Mouse (Mus musculus): ENCODE measurements around the gene Khdc3. TPM values are rescaled to one million over a fixed set of nuclear protein-coding genes. Genes with fewer than 3 reads are reported as not detected.
"Not testable (repeated sequence)": the region's sequence is repeated elsewhere in the genome, so short reads cannot be mapped to it uniquely, and the experiment has no call there.

Gene Khdc3
- polyA plus RNA-seq, 1 experiment from 2014 or later: 0.26 TPM

DNA sequence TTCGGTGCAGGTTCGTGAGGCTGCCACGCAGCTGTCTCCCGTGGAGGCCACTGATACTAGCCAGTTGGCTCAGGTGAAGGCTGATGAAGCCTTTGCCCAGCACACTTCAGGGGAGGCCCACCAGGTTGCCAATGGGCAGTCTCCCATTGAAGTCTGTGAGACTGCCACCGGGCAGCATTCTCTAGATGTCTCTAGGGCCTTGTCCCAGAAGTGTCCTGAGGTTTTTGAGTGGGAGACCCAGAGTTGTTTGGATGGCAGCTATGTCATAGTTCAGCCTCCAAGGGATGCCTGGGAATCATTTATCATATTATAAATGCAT, 2.2 kb downstream of the Khdc3 start:
- H3K27me3 ChIP-seq (replicated peaks; ENCODE audit: low read depth, poor library complexity, severe bottlenecking): peaks cover 57% of the 10 kb centered on the region

DNA sequence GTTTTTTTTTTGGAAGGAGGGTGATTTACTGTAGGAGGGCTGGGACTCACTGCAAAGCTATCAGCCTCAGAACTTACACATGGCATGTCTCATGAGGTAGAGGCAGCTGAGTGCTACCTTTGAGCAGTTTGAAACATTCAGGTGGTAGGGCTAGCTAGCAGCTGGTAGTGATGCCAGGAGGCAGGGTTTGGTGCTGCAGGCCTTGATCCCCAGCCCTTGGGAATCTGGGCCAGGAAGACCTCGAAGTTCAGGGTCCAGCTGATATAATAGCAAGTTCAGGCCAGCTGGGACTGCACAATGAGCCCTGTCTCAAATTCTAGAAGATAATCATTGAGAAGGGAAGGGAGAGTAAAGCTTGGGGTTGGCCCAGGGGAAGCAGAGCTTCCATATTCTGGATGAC, 3.5 kb downstream of the Khdc3 start:
- peaks cover 12% of the 10 kb centered on the region for H3K4me1 ChIP-seq
- DNase-seq (ENCODE audit: low spot score): no peak
- WGBS: 60% methylated on average over 1 of the region's 1 CpGs
- no peaks in the 10 kb centered on the region for H3K36me3 ChIP-seq (replicated peaks)
- no peaks in the 10 kb centered on the region for H3K9me3 ChIP-seq
- H3K4me3 ChIP-seq: no peak overlapping the region
- H3K27ac ChIP-seq (replicated peaks): no peak overlapping the region
- peaks cover 57% of the 10 kb centered on the region for H3K27me3 ChIP-seq (replicated peaks; ENCODE audit: low read depth, poor library complexity, severe bottlenecking)

More for the DNA sequence above, 2.2 kb downstream of the Khdc3 start:
- Histone ChIP-seq H3K9me3 (no peaks in the 10 kb centered on the region), H3K4me3 (peak overlapping the region; percentile 64), H3K36me3 (replicated peaks) (no peaks in the 10 kb centered on the region), H3K4me1 (peaks cover 12% of the 10 kb centered on the region), H3K27ac (replicated peaks) (peak overlapping the region; percentile 83; the same call in 1 of the 2 replicates)
- WGBS: 50% methylated on average over 5 of the region's 5 CpGs
- DNase-seq (ENCODE audit: low spot score): no peak

DNA sequence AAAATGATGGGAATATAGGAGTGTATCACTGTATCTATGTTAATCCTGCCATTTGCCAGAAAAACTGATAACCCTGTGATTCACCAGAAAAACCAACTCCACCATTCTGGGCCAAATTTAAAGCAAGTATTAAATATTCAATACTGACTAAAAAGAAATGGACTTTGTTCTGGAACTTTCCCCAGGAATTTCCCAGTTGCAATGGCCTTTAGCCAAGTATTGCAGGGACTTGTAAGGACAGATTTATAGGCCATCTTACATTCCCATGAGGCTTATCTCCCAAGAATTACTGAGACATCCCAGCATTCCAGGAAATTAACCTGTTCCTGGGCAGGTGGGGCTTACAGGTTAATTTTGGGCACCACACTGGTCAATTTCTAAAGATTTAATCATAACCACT, 4.1 kb downstream of the Khdc3 start:
- Histone ChIP-seq H3K4me3 (no peak overlapping the region), H3K27ac (replicated peaks) (no peak overlapping the region), H3K36me3 (replicated peaks) (no peaks in the 10 kb centered on the region), H3K9me3 (no peaks in the 10 kb centered on the region), H3K27me3 (replicated peaks; ENCODE audit: low read depth, poor library complexity, severe bottlenecking) (peaks cover 57% of the 10 kb centered on the region), H3K4me1 (peaks cover 12% of the 10 kb centered on the region)
- DNase-seq (ENCODE audit: low spot score): no peak

DNA sequence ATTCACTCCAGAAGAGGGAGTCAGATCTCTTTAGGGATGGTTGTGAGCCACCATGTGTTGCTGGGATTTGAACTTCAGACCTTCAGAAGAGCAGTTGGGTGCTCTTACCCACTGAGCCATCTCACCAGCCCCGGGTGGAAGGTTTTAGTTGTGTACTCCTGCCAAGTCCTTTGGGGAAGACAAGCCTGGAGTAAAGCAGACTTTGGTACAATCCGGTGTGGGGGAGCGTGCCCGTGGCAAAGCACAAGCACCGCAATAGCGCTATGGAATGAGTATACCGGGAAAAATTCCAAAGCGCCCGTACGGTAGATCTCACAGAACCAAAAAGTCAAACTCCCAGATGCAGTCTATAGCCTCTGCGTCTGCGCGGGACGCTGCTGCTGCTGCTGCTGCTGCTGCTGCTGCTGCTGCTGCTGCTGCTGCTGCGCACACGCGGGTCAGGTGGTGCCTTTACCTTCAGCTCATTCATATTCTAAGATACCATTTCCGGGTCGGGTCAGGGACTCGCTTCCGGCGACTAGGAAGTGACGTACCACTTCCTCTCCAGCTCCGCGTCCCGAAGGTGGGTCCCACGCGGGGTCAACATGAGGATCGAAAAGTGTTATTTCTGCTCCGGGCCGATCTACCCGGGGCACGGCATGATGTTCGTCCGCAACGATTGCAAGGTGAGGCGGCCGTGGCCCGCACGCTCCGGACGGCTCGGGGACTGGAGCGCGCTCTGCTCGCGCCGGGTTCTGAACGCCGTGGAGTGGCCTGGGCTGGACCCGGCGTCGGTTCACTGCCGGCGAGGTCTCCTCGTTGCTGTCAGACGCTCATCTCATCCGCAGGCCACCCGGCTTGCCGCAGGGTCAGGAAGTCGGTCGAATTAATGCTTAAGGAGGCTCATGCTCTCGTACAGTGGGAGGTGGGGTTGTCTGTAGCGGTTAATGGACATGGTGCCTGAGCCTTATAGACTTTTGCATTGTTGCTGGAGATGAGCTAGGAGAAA, 11.6 kb downstream of the Khdc3 start, which contains the start of gene Rsl24d1:
Gene Rsl24d1 (plus strand): TSS at position 508 of the 988 bp plus-strand sequence.
- no peaks in the 10 kb centered on the region for H3K27me3 ChIP-seq (replicated peaks; ENCODE audit: low read depth, poor library complexity, severe bottlenecking)
- DNase-seq (ENCODE audit: low spot score): peak; percentile 90
- H3K36me3 ChIP-seq (replicated peaks): peaks cover 33% of the 10 kb centered on the region
- H3K4me3 ChIP-seq: peak within 1 kb of the TSS; percentile 95
- no peaks in the 10 kb centered on the region for H3K9me3 ChIP-seq
- peaks cover 11% of the 10 kb centered on the region for H3K4me1 ChIP-seq
- H3K27ac ChIP-seq (replicated peaks): peak within 1 kb of the TSS; percentile 87
- WGBS: under 1% methylated on average over 64 of the region's 64 CpGs

DNA sequence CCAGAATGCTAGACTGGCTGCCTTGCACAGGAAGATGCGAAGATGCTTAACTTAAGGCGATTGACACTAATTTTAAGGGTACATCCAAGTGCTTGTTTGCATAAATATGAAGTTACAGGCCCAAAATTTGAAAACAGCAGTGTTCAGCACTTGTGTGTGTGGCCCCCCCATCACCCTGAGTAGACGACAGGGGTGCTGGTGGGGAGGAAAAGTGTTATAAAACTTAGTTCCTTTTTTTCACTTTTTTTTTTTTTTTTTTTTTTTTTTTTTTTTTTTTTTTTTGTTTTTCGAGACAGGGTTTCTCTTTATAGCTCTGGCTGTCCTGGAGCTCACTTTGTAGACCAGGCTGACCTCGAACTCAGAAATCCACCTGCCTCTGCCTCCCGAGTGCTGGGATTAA, 15.1 kb downstream of the Khdc3 start:
- H3K36me3 ChIP-seq (replicated peaks): peaks cover 67% of the 10 kb centered on the region
- 89% methylated on average over 6 of the region's 6 CpGs for WGBS

DNA sequence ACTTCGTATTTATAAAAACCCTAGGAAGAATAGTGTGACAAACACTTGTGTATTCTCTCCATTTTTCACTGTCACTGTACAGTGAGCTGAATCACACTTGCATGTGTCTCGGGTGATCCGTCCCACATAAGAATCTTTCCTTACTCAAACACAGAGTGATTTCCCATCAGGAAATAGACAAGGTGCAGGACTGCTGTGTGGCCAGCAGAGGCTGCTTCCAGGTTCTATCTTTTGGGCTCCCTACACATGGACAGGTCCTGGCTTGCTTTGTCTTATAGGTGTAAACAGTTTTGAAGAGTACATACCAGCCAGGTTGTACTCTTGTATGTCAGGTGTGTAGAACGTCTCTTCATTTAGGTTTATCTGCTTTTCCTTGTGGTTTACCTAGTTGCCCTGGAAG, 16.4 kb downstream of the Khdc3 start:
- WGBS: 88% methylated on average over 4 of the region's 4 CpGs
- H3K27ac ChIP-seq (replicated peaks): no peak overlapping the region
- H3K9me3 ChIP-seq: no peaks in the 10 kb centered on the region
- no peaks in the 10 kb centered on the region for H3K27me3 ChIP-seq (replicated peaks; ENCODE audit: low read depth, poor library complexity, severe bottlenecking)
- no peak for DNase-seq (ENCODE audit: low spot score)
- H3K36me3 ChIP-seq (replicated peaks): peaks cover 80% of the 10 kb centered on the region
- H3K4me3 ChIP-seq: no peak overlapping the region
- peaks cover 7% of the 10 kb centered on the region for H3K4me1 ChIP-seq

More for the DNA sequence above, 15.1 kb downstream of the Khdc3 start:
- DNase-seq (ENCODE audit: low spot score); H3K27ac ChIP-seq (replicated peaks); H3K4me3 ChIP-seq; H3K9me3 ChIP-seq; H3K27me3 ChIP-seq (replicated peaks; ENCODE audit: low read depth, poor library complexity, severe bottlenecking): not testable (repeated sequence)
- peaks cover 11% of the 10 kb centered on the region for H3K4me1 ChIP-seq

DNA sequence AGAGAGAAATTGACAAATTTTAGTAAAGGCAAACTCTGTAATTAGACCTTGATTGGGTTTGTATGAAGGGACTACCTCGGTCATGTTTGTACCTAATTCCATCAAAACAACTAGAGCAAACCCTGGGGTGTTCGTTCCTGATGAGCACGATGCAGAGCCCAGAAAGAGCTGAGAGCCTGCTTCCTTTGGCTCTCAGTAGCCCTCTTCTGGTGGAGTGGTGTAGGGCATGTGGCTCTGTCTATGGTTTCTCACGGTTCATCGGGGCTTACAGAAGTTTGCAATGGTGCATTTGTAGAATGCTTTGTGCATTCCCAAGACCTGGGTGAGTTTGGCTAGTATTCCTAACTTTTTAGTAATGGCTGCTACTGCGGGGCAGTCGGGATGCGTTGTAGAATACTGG, 20.1 kb downstream of the Khdc3 start:
- no peak overlapping the region for H3K4me3 ChIP-seq
- DNase-seq (ENCODE audit: low spot score): no peak
- WGBS: 78% methylated on average over 8 of the region's 8 CpGs
- H3K4me1 ChIP-seq: no peaks in the 10 kb centered on the region
- peaks cover 98% of the 10 kb centered on the region for H3K36me3 ChIP-seq (replicated peaks)
- H3K9me3 ChIP-seq: no peaks in the 10 kb centered on the region
- no peaks in the 10 kb centered on the region for H3K27me3 ChIP-seq (replicated peaks; ENCODE audit: low read depth, poor library complexity, severe bottlenecking)
- no peak overlapping the region for H3K27ac ChIP-seq (replicated peaks)

DNA sequence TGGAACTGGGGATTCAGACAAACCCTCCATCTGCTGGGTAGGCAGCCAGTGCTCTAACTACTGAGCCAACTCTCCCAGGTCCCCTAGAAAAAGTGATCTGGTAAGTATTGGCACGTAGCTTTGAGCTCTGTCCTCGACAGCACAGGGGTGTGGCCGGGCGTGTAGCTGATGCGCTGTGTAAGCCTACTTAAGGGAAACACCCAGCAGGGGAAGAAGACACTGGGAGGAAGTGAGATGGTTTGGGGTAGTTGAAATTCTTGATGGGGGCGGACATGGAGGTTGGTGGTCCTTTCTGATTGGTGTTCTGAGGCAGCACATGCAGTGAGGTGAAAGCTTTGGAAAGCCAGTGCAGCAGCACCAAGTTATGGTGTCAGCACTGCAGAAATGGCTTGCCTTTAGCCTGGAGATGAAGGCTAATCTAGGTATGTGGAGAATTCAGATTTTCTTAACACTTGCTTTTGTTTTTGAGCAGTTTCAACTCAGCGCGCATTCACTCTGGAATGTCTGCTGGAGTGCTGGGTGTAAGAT, 23.5 kb downstream of the Khdc3 start:
- Histone ChIP-seq H3K36me3 (replicated peaks) (peaks cover 100% of the 10 kb centered on the region), H3K4me3 (no peak overlapping the region), H3K27me3 (replicated peaks; ENCODE audit: low read depth, poor library complexity, severe bottlenecking) (no peaks in the 10 kb centered on the region), H3K9me3 (no peaks in the 10 kb centered on the region), H3K27ac (replicated peaks) (no peak overlapping the region), H3K4me1 (no peaks in the 10 kb centered on the region)
- WGBS: 91% methylated on average over 8 of the region's 8 CpGs
- no peak for DNase-seq (ENCODE audit: low spot score)

DNA sequence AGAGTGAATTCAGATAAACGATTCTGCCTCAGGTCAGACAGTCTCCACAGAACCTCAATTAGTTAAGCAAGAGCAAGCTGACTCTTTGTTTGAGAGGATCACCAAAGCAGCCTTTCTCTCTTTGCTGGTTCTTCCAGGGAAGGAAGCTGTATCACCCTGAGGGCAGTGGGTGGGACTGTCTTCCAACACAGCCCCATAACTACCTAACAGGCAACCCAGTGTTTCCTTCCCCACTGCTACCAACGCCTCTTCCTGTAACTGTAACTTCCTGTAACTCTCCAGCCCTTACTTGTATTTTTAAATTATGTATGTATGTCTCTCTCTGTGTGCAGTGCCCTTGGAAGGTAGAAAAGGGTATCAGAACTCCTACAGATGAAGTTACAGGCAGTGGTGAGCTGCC, 25.8 kb downstream of the Khdc3 start:
- Histone ChIP-seq H3K27me3 (replicated peaks; ENCODE audit: low read depth, poor library complexity, severe bottlenecking) (no peaks in the 10 kb centered on the region), H3K4me3 (no peak overlapping the region), H3K36me3 (replicated peaks) (peaks cover 82% of the 10 kb centered on the region), H3K9me3 (no peaks in the 10 kb centered on the region), H3K27ac (replicated peaks) (no peak overlapping the region), H3K4me1 (no peaks in the 10 kb centered on the region)
- WGBS: 63% methylated on average over 2 of the region's 2 CpGs
- no peak for DNase-seq (ENCODE audit: low spot score)

DNA sequence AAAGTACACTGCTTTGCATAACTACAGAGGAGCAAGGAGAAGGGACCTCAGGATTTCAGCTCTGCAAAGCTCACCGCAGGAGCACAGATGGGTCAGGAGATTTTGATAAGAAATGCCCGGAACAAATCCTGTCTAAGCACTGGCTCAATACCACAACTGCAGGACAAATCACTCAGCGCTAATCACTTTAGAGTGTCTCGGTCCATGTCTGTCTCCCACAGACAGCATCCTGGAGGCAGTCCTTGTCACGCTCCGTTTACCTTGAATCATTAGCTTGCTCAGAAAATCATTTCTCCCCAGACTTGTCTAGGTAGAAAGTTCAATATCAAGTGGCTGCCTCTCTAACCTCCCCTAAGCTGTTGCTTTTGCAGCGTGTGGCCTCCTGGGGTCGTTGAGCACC, 28.2 kb downstream of the Khdc3 start:
- Histone ChIP-seq H3K4me1 (no peaks in the 10 kb centered on the region), H3K27me3 (replicated peaks; ENCODE audit: low read depth, poor library complexity, severe bottlenecking) (no peaks in the 10 kb centered on the region), H3K4me3 (no peak overlapping the region), H3K9me3 (no peaks in the 10 kb centered on the region), H3K27ac (replicated peaks) (no peak overlapping the region), H3K36me3 (replicated peaks) (peaks cover 58% of the 10 kb centered on the region)
- 85% methylated on average over 8 of the region's 8 CpGs for WGBS
- DNase-seq (ENCODE audit: low spot score): no peak

DNA sequence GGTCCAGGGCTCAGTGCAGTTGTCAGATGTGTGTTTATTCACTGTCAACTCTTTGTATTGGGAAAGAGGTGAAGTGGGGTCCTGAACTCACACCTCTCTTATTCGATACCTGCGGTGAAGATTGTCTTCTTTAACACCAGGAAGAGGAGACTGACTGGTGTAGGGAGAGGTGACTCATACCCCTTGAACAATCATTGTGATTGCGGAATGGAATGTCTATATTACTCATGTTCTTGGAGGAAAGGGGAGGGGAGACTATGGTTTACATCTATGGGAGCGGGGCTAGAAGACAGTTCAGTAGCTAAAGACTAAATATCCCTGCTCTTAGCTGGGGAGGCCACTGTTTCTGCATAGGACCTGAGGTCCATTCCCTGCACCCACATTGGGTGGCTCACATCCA, 28.9 kb downstream of the Khdc3 start:
- H3K4me3 ChIP-seq: no peak overlapping the region
- H3K27me3 ChIP-seq (replicated peaks; ENCODE audit: low read depth, poor library complexity, severe bottlenecking): no peaks in the 10 kb centered on the region
- H3K9me3 ChIP-seq: no peaks in the 10 kb centered on the region
- DNase-seq (ENCODE audit: low spot score): no peak
- H3K27ac ChIP-seq (replicated peaks): no peak overlapping the region
- peaks cover 51% of the 10 kb centered on the region for H3K36me3 ChIP-seq (replicated peaks)
- WGBS: 92% methylated on average over 4 of the region's 4 CpGs
- no peaks in the 10 kb centered on the region for H3K4me1 ChIP-seq

DNA sequence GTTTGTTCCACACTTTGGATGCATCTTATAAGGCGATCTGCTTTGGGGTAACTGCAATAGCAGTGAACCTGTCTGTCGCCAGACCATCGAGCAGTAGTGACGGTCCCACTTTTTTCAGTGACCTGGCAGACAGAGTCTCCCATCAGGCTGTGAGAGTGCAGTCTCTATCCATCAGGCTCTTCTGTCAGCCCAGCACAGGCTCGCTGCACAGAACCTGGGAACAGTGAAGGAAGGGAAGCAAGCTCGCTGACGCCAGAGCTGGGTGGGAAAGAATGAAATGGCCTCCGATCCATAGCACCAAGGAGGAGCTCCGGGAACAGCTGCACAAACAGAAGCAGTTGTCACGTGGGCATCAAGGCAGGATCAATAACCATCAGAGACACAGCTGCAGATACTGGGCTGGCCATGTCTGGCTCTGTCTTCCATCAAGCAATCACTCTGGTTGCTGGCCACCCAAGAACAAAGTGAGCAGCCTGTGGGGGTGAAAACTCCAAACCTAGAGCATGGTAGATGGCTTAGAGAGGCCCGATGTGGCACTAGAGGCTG, 35.8 kb downstream of the Khdc3 start:
- no peaks in the 10 kb centered on the region; the same call in 1 of the 2 replicates for H3K36me3 ChIP-seq (replicated peaks)
- H3K4me3 ChIP-seq: no peak overlapping the region
- no peaks in the 10 kb centered on the region for H3K27me3 ChIP-seq (replicated peaks; ENCODE audit: low read depth, poor library complexity, severe bottlenecking)
- H3K27ac ChIP-seq (replicated peaks): no peak overlapping the region; the same call in 1 of the 2 replicates
- H3K4me1 ChIP-seq: no peaks in the 10 kb centered on the region; the same call in 1 of the 2 replicates
- 73% methylated on average over 11 of the region's 11 CpGs for WGBS
- H3K9me3 ChIP-seq: no peaks in the 10 kb centered on the region
- DNase-seq (ENCODE audit: low spot score): peak; percentile 38
